Mouse (Mus musculus) MEL (cell line): Measurements from ENCODE around the gene Ap2s1. TPM values are rescaled to one million over a fixed set of nuclear protein-coding genes. Genes with fewer than 3 reads are reported as not detected.

Experiments used
- DNase-seq: peaks from one replicate; pipeline ENCODE4 v3.0.0; 2011; ENCODE audit warnings: low read depth, low spot score
- H3K27ac ChIP-seq: 2 replicates; pipeline ENCODE4 v1.5.1; 2012; ENCODE audit warnings: low read depth, mild to moderate bottlenecking, control low read depth, low read length, moderate library complexity; ENCODE audit not compliant: control insufficient read depth
- H3K27me3 ChIP-seq, 2 experiments: fragments of 150-350 bp in 1 of 2; sonication (generic) in 1 of 2; 2 replicates each; pipeline ENCODE4 v1.6.1; 2012; ENCODE audit warnings: low read length in 2 of 2, mild to moderate bottlenecking in 2 of 2, improper control_type of control experiment in 1 of 2, moderate library complexity in 1 of 2; ENCODE audit not compliant: insufficient read depth in 2 of 2, control insufficient read depth in 1 of 2
- H3K36me3 ChIP-seq, 2 experiments: 2 replicates each; pipeline ENCODE4 v1.6.1; 2012 to 2014; ENCODE audit warnings: low read length in 2 of 2, improper control_type of control experiment in 1 of 2, inconsistent platforms in 1 of 2, mild to moderate bottlenecking in 1 of 2; ENCODE audit not compliant: insufficient read depth in 2 of 2, control insufficient read depth in 1 of 2
- H3K4me1 ChIP-seq, 2 experiments: fragments of 150-350 bp in 1 of 2; sonication (generic) in 1 of 2; 2 replicates each; pipeline ENCODE4 v1.6.1; 2012; ENCODE audit warnings: low read length in 2 of 2, improper control_type of control experiment in 1 of 2, mild to moderate bottlenecking in 1 of 2; ENCODE audit not compliant: insufficient read depth in 2 of 2, control insufficient read depth in 1 of 2
- H3K4me3 ChIP-seq, 2 experiments: fragments of 150-350 bp in 1 of 2; sonication (generic) in 1 of 2; 2 replicates each; pipeline ENCODE4 v1.5.1; 2012; ENCODE audit warnings: low read depth in 2 of 2, low read length in 2 of 2, mild to moderate bottlenecking in 2 of 2, moderate library complexity in 2 of 2, control low read depth in 1 of 2, improper control_type of control experiment in 1 of 2; ENCODE audit not compliant: control insufficient read depth in 1 of 2, insufficient read depth in 1 of 2
- H3K79me2 ChIP-seq: 2 replicates; pipeline ENCODE4 v1.6.1; 2012; ENCODE audit warnings: mild to moderate bottlenecking, low read length, moderate library complexity; ENCODE audit not compliant: control insufficient read depth, poor library complexity, insufficient read depth
- H3K9ac ChIP-seq: 2 replicates; pipeline ENCODE4 v1.6.1; 2012; ENCODE audit warnings: low read depth, mild to moderate bottlenecking, control low read depth, low read length, moderate library complexity; ENCODE audit not compliant: control insufficient read depth, poor library complexity, severe bottlenecking
- H3K9me3 ChIP-seq: fragments of 150-350 bp; sonication (generic); replicated peaks from 2 replicates; pipeline ENCODE4 v1.6.1; 2012; ENCODE audit warnings: mild to moderate bottlenecking, low read length, improper control_type of control experiment, moderate library complexity; ENCODE audit not compliant: insufficient read depth
- BHLHE40 ChIP-seq: IDR thresholded peaks from 2 replicates; pipeline ENCODE4 v1.6.1; 2012; ENCODE audit warnings: low read depth, mild to moderate bottlenecking, inconsistent platforms, low read length, improper control_type of control experiment, borderline replicate concordance
- CHD2 ChIP-seq: IDR thresholded peaks from 2 replicates; pipeline ENCODE4 v1.6.1; 2011; ENCODE audit warnings: low read length, improper control_type of control experiment
- CTCF ChIP-seq, 3 experiments: IDR thresholded peaks in 2 of 3; conservative IDR thresholded peaks in 1 of 3; 2 replicates each; pipeline ENCODE4 v1.5.1; 2011 to 2012; ENCODE audit warnings: low read length in 3 of 3, low read depth in 2 of 3, mild to moderate bottlenecking in 2 of 3, improper control_type of control experiment in 1 of 3, inconsistent platforms in 1 of 3, mixed read lengths in 1 of 3, moderate library complexity in 1 of 3; ENCODE audit not compliant: control insufficient read depth in 1 of 3, insufficient read depth in 1 of 3, poor library complexity in 1 of 3, severe bottlenecking in 1 of 3
- GATA1 ChIP-seq: IDR thresholded peaks from 2 replicates; pipeline ENCODE4 v1.6.1; 2011; ENCODE audit warnings: low read depth, low read length, improper control_type of control experiment
- HCFC1 ChIP-seq: IDR thresholded peaks from 2 replicates; pipeline ENCODE4 v1.6.1; 2012; ENCODE audit warnings: low read depth, mild to moderate bottlenecking, inconsistent platforms, low read length, improper control_type of control experiment, moderate library complexity
- JUND ChIP-seq: IDR thresholded peaks from 2 replicates; pipeline ENCODE4 v1.6.1; 2011; ENCODE audit warnings: low read depth, mild to moderate bottlenecking, improper control_type of control experiment, low read length
- KAT2A ChIP-seq: conservative IDR thresholded peaks from 2 replicates; pipeline ENCODE4 v1.6.1; 2012; ENCODE audit warnings: low read depth, low read length, improper control_type of control experiment, inconsistent platforms
- MAFK ChIP-seq: IDR thresholded peaks from 2 replicates; pipeline ENCODE4 v1.6.1; 2011; ENCODE audit warnings: low read depth, mild to moderate bottlenecking, low read length, improper control_type of control experiment, borderline replicate concordance
- MEF2A ChIP-seq: IDR thresholded peaks from 2 replicates; pipeline ENCODE4 v1.6.1; 2014; ENCODE audit warnings: low read depth, mild to moderate bottlenecking, inconsistent platforms, low read length, improper control_type of control experiment; ENCODE audit not compliant: poor library complexity, insufficient replicate concordance, severe bottlenecking; ENCODE audit errors: extremely low read depth
- MXI1 ChIP-seq: IDR thresholded peaks from 2 replicates; pipeline ENCODE4 v1.6.1; 2011; ENCODE audit warnings: mild to moderate bottlenecking, low read depth, low read length, improper control_type of control experiment
- MYB ChIP-seq: IDR thresholded peaks from 2 replicates; pipeline ENCODE4 v1.6.1; 2011; ENCODE audit warnings: mild to moderate bottlenecking, low read depth, low read length, improper control_type of control experiment
- POLR2A ChIP-seq, 2 experiments: IDR thresholded peaks; 2 replicates each; pipeline ENCODE4 v1.6.1; 2011 to 2012; ENCODE audit warnings: low read length in 2 of 2, mild to moderate bottlenecking in 2 of 2, control low read depth in 1 of 2, improper control_type of control experiment in 1 of 2, low read depth in 1 of 2, moderate library complexity in 1 of 2; ENCODE audit not compliant: control insufficient read depth in 1 of 2, insufficient read depth in 1 of 2, poor library complexity in 1 of 2
- POLR2AphosphoS2 ChIP-seq: IDR thresholded peaks from 2 replicates; pipeline ENCODE4 v1.6.1; 2011; ENCODE audit warnings: low read length, improper control_type of control experiment
- POLR2AphosphoS5 ChIP-seq: IDR thresholded peaks from 2 replicates; pipeline ENCODE4 v1.6.1; 2012; ENCODE audit warnings: low read depth, borderline replicate concordance, mild to moderate bottlenecking, inconsistent platforms, low read length, moderate library complexity, mixed read lengths
- SMC3 ChIP-seq: IDR thresholded peaks from 2 replicates; pipeline ENCODE4 v1.6.1; 2011; ENCODE audit warnings: low read depth, low read length, improper control_type of control experiment
- TAL1 ChIP-seq: IDR thresholded peaks from 2 replicates; pipeline ENCODE4 v1.6.1; 2012; ENCODE audit warnings: mild to moderate bottlenecking, inconsistent platforms, low read length, moderate library complexity, mixed read lengths
- TBP ChIP-seq: IDR thresholded peaks from 2 replicates; pipeline ENCODE4 v1.8.0; 2011; ENCODE audit warnings: low read depth, low read length, improper control_type of control experiment
- USF2 ChIP-seq, 2 experiments: IDR thresholded peaks; 2 replicates each; pipeline ENCODE4 v1.6.1; 2011 to 2012; ENCODE audit warnings: improper control_type of control experiment in 2 of 2, low read length in 2 of 2, borderline replicate concordance in 1 of 2, inconsistent platforms in 1 of 2, low read depth in 1 of 2, mild to moderate bottlenecking in 1 of 2; ENCODE audit not compliant: insufficient read depth in 1 of 2
- ZC3H11A ChIP-seq: IDR thresholded peaks from 2 replicates; pipeline ENCODE4 v1.6.1; 2012; ENCODE audit warnings: low read depth, mild to moderate bottlenecking, inconsistent platforms, low read length, improper control_type of control experiment
- ZMIZ1 ChIP-seq: IDR thresholded peaks from 2 replicates; pipeline ENCODE4 v1.6.1; 2012; ENCODE audit warnings: low read depth, mild to moderate bottlenecking, inconsistent platforms, low read length, improper control_type of control experiment, moderate library complexity
- ZNF384 ChIP-seq: IDR thresholded peaks from 2 replicates; pipeline ENCODE4 v1.6.1; 2012; ENCODE audit warnings: low read depth, mild to moderate bottlenecking, inconsistent platforms, low read length, improper control_type of control experiment
- polyA plus RNA-seq, 2 experiments: library from polyadenylated mRNA; stranded (reverse) in 1 of 2; unstranded in 1 of 2; fragments of >175 nt in 1 of 2; fragments of >200 nt in 1 of 2; gene quantifications; 2 replicates each; pipeline versions ENCODE4 v1.2.1 to v1.2.4; 2012; ENCODE audit warnings: low replicate concordance in 2 of 2, low read depth in 1 of 2; ENCODE audit not compliant: insufficient read length in 2 of 2, insufficient read depth in 1 of 2, missing spikeins in 1 of 2
- total RNA-seq: library from RNA; depleted of rRNA; stranded (reverse); fragments of 300-350 nt; gene quantifications from 2 replicates; pipeline ENCODE4 v1.2.3, GENCODE M21; 2012

Gene Ap2s1
- total and polyA plus RNA-seq, 3 experiments, result 288 to 297 TPM; not detected in 1

GRCm38 (mm10) chr7:16761005-16761481 is 22.8 kb downstream of the Ap2s1 start:
- no peak overlapping the region for H3K4me3 ChIP-seq
- H3K27me3 ChIP-seq, result no peaks in the 10 kb centered on the region
- no peak for DNase-seq
- no peaks in the 10 kb centered on the region for H3K36me3 ChIP-seq
- H3K79me2 ChIP-seq, result no peaks in the 10 kb centered on the region
- TF ChIP-seq ZNF384 (no peak), MEF2A (no peak), HCFC1 (no peak), MAFK (no peak), MYB (no peak), POLR2AphosphoS2 (no peak), JUND (no peak), POLR2A (IDR thresholded peaks at IDR 0.05; ENCODE audit: control insufficient read depth in 1 of 2, insufficient read depth in 1 of 2, low read depth in 1 of 2, low read length in 2 of 2, poor library complexity in 1 of 2) (no peak), TBP (no peak), ZMIZ1 (no peak), MXI1 (no peak), BHLHE40 (no peak), ZC3H11A (no peak), CTCF (IDR thresholded peaks at IDR 0.05 in 2 of 3, conservative IDR thresholded peaks at IDR 0.05 in 1 of 3; ENCODE audit: control insufficient read depth in 1 of 3, insufficient read depth in 1 of 3, low read depth in 2 of 3, low read length in 3 of 3, poor library complexity in 1 of 3, severe bottlenecking in 1 of 3) (no peak), POLR2AphosphoS5 (no peak), TAL1 (no peak), SMC3 (no peak), GATA1 (no peak), CHD2 (no peak)
- H3K4me1 ChIP-seq, result no peaks in the 10 kb centered on the region
- no peaks in the 10 kb centered on the region for H3K9me3 ChIP-seq
- H3K27ac ChIP-seq, result no peak overlapping the region
- H3K9ac ChIP-seq, result no peak overlapping the region

GRCm38 (mm10) chr7:16761630-16762029 is 23.4 kb downstream of the Ap2s1 start:
- TF ChIP-seq USF2 (IDR thresholded peaks at IDR 0.05; ENCODE audit: borderline replicate concordance in 1 of 2, insufficient read depth in 1 of 2, low read depth in 1 of 2, low read length in 2 of 2), result no peak
- TF ChIP-seq KAT2A, result no peak
- no peak for TF ChIP-seq POLR2AphosphoS2
- Histone ChIP-seq H3K4me3 (no peak overlapping the region), H3K9ac (no peak overlapping the region), H3K36me3 (no peaks in the 10 kb centered on the region), H3K27ac (no peak overlapping the region), H3K27me3 (no peaks in the 10 kb centered on the region), H3K4me1 (no peaks in the 10 kb centered on the region), H3K79me2 (no peaks in the 10 kb centered on the region), H3K9me3 (no peaks in the 10 kb centered on the region)
- no peak for DNase-seq
